Mouse (Mus musculus) spleen, adult 12 weeks (tissue): ENCODE measurements around the gene Tmem240.
"Not testable (repeated sequence)": the region's sequence is repeated elsewhere in the genome, so short reads cannot be mapped to it uniquely, and the experiment has no call there.

ENCODE experiments used
- DNase-seq: peaks from one replicate; pipeline ENCODE4 v3.0.0; 2022; ENCODE audit warnings: low spot score

The Tmem240 gene

DNA sequence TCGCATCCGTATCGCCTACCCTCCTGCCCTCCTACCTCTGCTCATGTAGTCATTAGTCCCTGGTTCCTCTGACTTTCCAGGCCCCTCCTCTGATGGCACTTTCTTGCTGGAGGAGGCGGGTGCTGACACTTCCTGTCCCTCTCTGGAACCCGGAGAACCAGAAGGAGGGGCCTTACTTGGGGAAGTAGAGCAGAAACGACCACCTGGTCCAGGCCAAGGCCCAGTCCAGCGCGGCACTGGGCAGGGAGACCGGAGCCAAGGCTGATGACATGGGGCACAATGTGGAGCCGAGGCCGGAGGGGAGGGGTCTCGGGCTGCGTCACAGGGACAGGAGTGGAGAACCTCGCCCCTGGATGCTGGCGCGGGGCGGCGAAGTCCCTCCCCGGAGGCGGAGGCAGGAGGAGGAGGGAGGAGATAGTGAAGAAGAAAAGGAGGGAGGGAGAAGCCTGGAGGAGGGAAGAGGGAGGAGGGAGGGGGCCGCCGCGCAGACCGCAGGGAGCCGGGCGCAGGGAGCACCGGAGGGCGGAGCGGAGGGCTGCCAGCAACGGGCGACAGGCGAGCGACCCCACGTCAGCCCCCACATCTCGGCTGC lies at the start of gene Tmem240:
TSS of gene Tmem240 (plus strand) at position 451 of the 592 bp plus-strand sequence.
- DNase-seq: peak; percentile 61

DNA sequence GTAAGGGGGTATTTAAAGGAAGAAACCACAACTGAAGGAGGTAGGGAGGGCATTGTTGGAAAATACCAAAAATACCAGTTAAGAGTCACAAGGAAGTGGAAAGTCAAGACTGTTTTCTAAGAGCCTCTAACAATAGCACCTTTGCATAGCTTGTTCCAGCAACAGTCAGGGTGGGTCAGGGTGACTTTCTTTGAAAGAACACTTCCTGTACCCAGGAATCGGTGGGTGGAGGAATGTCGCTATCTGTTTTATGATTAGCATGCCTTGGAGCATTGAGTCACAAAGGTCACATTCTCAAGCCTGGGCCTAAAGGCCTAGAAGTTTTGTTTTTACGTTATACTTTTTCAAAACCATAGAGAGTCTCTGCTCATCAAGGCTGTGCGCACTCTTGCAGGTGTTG lies 46.8 kb upstream of the Tmem240 start:
- DNase-seq: not testable (repeated sequence)

DNA sequence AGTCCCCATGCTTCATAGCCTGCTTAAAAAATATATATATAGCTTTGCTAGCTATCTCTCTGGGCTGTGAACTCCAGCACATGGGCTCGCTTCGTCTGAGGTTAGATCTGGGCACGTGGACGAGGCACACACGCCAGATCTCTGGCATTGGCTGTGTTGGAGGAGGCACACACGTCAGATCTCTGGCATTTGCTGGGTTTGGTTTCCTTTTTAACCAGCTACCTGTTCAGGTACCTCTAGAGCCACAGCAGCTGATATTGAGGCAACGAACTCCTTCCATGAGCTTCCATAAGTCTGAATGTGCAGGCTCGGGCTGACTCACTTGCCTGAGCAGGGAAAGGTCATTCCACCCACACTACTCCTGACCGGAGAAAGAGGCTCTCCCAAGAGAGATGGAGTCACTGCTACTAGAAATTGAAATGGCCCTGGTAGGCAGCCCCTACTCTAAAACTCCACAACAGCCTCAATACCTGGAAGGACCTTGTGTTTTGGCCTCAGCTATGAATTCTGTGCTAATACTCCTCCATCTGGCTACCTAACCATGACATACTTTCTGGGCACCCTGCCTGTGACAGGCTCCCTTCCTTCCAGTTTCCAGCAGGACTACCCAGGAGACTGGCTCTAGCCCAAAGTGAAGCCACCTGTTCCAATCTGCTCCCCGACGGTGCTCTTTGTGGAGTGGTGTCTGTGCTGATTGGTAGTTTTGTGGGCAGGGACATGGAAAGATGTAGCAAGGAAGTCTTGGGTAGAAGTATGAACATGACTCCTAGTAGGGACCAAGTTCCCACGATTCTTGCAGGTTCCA lies 43.8 kb upstream of the Tmem240 start:
- no peak for DNase-seq

DNA sequence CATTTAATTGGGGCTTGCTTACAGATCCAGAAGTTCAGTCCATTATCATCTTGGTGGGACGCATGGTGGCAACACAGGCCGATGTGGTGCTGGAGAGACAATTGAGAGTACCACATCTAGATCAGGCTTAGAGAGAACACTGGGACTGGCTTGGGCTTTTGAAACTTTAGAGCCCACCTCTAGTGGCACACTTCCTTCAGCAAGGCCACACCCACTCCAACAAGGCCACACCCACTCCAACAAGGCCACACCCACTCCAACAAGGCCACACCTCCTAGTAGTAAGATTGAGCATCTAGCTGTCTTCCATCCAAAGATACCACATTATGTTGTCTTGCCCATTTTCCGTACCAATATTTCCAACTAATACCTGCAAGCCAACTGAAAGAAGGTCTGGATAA lies 42.2 kb upstream of the Tmem240 start:
- no peak for DNase-seq

DNA sequence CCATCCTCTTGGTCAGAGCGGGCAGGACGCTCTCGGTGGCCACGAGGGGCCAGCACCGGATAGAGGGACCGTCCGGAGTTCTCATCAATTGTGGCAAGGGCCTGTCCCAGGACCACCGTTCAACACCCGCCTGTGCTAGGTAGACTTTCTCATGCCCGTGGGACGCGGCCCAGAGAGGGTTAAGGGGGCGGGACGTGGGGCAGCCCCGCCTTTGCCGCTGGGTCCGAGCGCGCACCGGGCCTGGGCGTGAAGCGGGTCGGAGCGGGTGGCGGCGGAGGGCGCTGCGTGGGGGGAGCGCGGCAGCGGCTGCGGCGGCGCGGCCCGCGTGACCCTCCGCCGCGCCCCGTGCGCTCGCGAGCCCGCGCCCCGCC lies 40.5 kb upstream of the Tmem240 start, which contains the start of gene Fndc10:
TSS of gene Fndc10 (plus strand) at position 232 of the 371 bp plus-strand sequence.
- DNase-seq: no peak

DNA sequence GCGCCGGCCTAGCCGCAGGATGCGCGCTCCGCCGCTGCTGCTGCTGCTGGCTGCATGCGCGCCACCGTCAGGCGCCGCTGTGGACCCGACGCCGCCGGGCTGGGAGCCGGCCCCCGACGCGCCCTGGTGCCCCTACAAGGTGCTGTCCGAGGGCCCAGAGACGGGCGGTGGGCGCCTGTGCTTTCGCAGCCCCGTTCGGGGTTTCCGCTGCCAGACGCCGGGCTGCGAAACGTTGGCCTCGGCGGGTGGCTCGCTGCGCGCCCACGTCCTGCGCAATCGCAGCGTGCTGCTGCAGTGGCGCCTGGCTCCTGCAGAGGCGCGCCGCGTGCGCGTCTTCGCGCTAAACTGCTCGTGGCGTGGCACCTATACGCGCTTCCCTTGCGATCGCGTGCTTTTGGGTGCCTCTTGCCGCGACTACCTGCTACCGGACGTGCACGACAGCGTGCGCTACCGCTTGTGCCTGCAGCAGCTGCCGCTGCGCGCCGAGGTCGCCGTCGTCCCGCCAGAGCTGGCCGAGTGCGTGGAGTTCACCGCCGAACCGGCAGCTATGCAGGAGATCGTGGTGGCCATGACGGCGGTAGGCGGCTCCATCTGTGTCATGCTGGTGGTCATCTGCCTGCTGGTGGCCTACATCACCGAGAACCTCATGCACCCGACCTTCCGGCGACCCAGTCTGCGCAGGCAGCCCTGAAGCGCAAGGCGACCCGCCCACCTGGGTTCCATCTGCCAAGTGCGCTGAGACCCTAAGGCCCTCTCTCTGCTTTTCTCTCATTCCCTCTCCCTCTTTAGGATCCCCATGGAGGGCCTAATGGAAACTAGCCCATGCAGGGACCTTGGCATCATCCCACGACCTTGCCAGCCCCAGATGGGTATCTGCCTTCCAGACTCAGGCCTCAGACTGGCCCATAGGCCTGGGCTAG lies 39.9 kb upstream of the Tmem240 start:
- DNase-seq: peak; percentile 31

DNA sequence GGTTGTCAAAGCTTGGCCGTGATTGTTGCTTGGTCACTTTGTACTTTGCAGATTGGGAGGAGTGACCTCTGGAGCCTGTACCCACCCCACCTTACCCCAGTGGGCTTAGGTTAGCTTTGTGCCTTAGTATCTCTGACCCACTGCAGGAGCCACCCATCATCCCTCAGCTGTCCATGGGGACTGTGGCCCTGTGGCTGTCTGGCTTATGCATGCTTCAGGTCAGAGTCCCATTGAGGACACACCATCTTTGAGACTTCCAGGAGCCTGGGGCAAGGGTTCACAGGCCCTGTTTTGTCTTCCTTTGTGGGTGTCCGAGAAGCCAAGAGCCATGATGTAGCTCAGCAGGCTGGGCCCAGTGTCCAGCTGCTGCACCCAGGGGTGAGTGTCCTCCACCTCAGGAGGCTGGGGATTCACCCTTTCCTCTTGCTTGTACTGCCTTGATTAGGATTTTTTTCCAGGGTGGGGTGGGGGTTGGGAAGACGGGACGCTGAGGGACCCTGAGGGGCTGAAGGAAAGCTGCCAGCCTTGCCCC lies 39.0 kb upstream of the Tmem240 start:
- no peak for DNase-seq

DNA sequence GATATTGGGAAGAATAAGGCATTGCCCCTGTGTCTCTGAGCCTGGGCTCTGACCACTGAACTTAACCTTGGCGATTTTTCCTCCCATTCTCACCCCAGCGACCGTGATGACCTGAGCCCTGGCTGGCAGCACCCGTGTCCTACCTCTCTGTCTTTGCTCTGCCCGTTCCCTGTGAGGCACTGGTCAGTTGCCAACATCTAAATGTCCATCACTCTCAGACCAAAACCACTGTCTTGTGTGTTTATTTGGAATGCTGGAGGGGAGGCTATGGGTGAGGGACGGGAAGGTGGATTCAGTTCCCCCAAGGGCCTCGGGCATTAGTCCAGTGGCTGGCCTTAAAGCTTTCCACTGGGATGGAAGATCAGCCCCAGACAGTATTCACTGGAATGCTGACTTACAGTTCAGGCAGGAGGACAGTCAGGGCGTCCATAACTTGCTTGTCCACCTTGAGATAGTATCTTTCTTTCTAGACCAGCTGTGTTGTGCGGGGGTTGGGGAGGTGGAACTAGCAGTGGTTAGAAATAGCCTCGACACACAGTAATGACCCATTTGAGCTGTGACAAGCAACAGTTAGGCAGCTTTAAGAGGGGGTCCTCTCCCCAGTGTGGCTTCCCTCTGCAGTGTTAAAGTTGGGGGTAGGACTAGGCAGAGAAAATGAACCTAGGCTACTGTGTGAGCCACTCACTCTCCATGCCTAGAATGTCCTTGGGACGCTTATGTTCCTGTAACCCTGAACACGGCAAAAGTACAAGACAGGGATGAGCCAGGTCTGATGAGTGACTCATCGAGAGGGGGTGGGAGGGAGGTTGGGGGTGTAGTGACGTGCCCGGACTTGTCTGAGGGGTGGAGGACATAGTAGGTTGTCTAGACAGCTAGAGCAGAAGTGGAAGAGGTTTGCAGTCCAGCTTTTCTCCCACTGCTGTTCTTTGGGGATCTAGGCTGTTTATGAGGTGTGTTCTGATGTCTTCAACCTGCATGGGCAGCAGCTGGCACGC lies 38.0 kb upstream of the Tmem240 start:
- DNase-seq: no peak

DNA sequence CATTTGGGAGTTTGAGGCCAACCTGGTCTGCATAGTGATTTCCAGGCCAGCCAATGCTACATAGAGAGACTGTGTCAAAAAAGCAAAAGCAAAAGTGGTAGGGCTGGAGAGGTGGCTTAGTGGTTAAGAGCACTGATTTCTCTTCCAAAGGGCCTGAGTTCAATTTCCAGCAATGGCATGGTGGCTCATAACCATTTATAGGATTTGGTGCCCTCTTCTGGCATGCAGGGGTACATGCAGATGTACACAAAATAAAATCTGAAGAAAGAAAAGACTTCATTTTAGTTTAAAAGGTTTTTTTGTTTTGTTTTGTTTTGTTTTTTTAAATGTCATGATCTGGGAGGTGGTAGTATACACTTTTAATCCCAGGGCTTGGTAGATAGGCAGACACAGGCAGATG lies 34.2 kb upstream of the Tmem240 start:
- no peak for DNase-seq

DNA sequence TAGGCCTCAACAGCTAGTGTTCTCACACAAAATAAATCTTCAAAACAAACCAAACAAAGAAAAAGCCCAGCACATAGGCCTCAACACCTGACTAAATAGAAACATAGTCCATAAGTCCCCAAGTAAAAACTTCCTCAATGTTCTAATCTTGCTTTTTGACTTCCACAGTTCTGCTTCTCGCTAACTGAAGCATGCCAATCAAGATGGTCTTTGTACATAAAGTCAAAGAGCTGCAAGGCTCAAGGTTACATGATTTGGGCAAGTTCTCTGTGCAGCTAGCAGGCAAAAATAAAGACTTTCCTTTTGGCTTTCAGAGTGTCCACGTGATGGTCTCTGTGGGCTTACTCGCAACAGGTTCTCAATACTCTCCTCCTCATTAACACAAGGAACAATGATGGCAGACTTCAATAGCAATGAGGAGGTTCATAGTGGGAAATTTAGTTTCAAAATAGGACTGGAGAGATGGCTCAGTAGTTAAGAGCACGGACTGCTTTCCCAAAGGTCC lies 31.1 kb upstream of the Tmem240 start:
- no peak for DNase-seq

DNA sequence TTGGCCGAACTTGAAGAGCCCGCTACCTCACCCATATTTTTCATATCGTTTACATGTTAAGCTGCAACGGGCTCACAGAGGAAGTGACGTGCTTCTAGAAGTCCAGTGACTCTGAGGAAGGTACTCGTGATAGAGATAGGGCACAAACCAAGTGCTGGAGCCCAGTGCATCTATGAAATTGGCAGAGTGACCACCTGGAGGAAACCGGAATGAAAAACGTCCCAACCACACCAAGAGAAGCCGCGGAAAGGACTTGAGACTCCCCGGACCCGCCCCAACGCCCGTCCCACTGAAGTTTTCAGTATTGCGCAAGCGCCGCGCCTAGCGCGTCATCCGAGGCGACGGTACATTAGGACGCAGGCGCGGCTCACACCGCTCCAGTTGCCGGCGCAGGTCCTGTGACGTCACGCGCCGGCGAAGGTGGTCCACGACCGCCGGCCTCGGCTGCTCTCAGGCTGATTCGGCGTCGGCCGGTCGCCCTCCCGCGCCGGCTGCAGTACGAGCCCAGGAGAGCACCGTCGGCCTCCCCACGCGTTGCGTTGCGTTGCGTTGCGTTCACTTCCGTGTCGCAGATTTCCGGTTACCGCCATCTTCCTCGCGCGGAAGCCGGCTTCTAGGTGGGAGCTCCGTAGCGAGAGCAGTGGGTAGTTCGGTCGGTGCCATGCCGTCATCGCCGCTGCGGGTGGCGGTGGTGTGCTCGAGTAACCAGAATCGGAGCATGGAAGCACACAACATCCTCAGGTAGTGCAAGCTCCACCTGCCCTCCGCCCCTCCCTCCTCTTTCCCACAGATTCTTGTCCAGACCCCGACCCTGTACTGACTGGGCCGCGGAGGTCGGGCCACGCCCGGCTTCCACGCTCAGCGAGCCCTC lies 29.6 kb upstream of the Tmem240 start, which contains the start of gene Ssu72:
TSS of gene Ssu72 (plus strand) at position 80 of the 871 bp plus-strand sequence.
- peak; percentile 94 for DNase-seq

DNA sequence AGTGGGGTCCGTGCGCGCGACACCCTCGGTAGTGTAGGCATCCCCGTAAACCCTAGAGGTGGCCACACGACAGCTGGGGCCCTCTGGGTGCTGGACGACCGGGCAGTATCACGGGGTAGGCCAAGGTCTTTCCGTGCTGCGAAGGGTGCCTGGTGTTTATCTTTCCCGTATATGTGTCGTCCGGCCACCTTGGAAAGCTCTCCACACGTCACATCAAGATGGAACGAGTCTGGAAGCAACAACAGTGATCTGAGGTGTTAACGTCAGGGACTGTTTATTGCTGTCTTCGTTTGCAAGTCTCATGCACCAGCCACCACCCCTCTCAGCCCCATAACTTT lies 29.0 kb upstream of the Tmem240 start:
- DNase-seq: no peak

DNA sequence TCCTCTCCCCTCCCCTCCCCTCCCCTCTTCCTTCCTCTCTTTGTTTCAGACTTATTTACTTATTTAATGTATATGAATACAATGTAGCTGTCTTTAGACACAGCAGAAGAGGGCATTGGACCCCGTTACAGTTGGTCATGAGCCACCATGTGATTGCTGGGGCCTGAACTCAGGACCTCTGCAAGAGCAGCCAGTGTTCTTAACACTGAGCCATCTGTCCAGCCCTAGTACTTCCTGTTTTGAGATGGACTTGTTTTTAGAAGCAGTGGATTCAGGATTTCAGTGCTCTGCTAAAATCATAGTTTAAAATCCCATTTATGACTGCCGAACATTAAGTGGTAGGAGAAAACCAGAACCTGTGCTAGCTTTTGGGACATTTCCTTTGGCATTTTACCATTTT lies 26.0 kb upstream of the Tmem240 start:
- DNase-seq: no peak

DNA sequence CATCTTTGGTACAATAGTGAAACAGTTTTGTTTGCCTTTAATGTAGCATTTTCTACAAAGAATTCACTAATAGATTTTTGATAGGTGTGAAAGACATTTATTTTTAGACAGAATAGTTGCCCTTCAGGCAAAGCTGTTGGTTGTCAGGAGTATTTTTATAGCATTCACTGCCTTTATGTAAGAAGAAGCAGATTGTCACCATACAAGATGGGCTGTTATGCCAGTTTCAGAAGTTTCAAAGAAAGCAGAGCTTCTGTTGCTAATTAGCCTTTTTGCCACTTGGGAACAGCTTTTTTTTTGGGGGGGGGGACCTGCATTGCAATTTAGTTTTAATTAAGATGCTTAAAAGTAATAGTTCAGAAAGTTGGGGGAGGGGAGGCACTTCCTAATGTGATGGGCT lies 25.6 kb upstream of the Tmem240 start:
- no peak for DNase-seq

DNA sequence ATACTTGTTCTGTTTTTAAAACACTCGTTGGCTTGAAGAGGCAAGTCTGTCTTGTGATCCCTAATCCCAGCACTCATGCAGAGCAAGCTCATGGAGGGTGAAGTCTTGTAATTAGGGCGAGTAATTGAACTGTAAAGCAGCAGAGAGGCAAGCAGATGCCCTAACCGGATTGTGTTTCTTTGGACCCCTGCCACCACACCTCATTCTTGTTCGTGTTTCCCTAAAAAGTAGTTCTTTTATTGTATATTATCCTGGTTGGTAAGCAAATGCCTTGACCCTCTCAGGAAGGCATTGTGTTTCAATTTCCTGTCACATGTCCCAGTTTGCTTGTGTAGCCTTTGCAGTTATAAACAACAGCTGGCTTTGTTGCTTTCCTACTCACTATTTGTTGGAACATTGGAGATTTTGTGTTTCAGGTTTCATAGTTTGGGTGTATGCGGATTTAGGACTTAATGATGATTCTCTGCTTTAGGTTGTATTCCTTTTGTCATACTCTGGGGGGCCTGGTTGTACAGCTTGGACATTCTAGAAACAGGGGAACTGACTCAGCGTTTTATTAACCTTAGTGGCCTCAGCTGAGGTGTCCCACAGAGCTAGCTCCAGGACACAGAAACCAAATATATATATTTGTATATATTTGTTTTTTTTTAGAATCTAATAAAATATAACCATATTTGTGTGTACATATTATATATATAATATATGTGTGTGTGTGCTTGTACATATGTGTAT lies 23.9 kb upstream of the Tmem240 start:
- no peak for DNase-seq

DNA sequence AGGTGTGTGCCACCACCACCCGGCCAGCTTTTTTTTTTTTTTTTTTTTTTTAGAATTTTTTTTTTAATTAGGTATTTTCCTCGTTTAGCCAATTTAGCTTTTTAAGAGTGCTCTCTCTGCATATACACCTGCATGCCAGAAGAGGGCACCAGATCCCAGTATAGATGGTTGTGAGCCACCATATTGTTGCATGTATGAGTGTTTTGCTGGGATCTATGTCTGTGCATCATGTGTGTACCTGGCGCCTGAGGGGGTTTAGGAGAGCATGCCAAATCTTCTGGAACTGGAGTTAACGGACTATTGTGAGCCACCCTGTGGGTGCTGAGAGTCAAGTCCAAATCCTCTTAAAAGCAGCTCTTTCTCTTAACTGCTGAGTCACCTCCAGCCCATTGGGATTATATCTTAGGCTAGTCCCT lies 12.9 kb upstream of the Tmem240 start:
- no peak for DNase-seq

DNA sequence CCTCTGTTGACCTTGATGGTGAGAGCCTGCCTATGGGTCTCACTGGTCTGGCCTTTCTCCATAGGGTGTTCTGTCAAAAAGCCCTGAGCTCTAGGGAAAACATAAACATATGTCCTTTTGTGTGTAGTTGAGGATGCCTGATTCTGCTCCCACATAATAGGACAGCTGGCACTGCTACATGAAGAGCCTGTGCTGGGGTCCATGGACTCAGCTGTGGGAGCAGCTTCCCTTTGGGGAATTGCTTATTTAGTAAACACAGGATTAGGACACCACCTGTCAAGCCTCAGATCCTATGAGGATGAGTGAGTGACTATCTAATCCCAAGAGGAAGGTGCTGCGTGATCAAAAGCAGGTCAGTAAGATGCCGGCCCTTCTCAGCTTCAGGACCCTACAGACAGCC lies 6.6 kb upstream of the Tmem240 start:
- no peak for DNase-seq

DNA sequence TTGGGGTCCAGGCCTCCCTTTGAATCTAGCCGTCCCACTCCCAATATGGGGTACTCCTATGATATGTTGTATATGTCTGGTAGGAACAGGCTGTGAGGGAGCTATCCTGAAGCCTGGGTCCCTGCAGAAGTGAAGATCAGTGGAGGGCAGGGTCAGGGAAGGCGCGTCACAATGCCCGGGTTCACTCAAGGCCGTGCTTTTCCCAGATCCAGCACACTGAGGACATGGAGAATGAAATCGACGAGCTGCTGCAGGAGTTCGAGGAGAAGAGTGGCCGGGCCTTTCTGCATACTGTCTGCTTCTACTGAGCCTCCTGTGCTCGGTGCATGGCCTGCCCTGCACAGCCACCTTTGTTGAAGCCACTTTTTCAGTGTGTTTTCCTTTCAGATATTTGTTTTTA lies 1.3 kb upstream of the Tmem240 start:
- DNase-seq: no peak
